Mouse (Mus musculus) urinary bladder, postnatal 14 days (tissue): ENCODE measurements at regions not wholly inside any gene's neighbourhood (a gene's known extent, or its start where the extent isn't known, plus 50 kb on each side); places are given as distances from the start of the nearest gene placed in this dataset.

Experiments used
- DNase-seq: peaks from one replicate; pipeline ENCODE4 v3.0.0; 2021; ENCODE audit warnings: low spot score

DNA sequence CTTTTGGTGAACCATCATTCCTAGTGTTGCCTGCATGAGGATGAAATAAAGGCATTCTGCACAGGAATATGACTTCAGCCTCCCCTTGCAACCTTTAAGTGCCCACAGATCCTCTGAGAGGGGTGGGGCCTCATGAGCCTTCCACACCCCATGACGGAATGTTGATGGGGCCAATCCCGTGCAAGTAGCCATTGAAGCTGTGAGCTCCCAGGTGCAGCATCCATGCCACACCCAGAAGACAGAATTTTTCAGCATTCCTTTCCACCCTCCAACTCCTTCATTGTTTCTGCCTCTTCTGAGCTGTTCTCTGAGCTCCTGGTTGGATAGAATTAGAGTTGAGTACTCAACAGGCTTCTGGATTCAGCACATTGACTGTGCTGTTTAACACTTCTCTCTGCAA is 174.6 kb upstream of the Srrm4 start:
- DNase-seq, result no peak

DNA sequence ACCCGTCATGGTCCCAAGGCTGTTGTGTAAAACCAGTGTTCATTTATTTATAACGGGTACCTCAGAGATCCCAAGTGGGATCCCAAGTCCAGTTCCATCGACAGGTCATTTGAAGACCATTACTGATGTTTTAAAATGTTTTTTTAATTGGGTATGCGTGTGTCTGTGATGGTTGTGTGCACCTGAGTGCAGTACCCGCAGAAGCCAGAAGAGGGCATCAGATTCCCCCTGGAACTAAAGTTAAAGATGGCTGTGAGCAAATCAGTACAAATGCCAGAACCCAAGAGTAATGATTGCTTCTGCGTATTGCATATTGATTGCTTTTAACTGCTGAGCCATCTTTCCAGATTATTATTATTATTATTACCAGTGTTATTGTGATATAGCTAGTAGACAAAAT is 169.7 kb upstream of the Srrm4 start:
- DNase-seq, result no peak

- DNase-seq, result no peak
Observed at GRCm38 (mm10) chr5:116758687-116759086, 167.1 kb upstream of the Srrm4 start.

DNA sequence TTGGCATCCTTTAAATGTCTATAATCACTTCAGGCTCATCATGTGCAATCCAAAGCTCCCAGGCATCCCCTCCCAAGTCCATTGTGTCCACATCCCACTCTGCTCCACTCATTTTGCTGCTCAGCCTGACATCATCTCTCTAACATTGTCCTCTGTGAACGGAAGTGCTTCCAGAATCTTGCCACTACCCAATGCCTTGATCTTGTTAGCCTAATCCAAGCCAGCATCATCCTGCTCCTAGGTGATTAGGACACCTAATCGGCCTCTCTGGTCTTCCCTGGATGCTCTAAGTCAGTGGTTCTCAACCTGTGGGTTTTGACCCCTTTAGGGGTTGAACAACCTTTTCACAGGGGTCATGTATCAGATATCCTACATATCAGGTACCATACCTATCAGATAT is 161.3 kb upstream of the Srrm4 start:
- DNase-seq, result no peak

- DNase-seq, result no peak
Observed at GRCm38 (mm10) chr5:116752096-116752495, 160.5 kb upstream of the Srrm4 start.

DNA sequence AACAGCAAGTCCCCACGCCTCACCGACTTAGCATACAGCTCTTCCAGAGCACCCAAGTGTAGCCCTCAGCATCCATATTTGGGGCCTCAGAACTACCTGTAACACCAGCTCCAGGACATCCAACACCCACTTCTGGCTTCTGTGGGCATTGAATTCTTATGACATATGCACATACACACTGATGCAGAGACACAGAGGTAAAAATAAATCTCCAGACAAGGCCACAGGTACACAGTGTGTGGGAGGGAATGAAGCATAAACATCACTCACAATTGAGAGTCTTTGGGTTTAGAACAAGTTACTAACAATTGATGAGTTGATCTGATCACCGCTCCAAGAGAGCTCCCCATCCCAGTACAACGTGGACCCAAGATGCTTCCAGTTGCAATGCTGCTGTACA is 154.2 kb upstream of the Srrm4 start:
- DNase-seq, result no peak

DNA sequence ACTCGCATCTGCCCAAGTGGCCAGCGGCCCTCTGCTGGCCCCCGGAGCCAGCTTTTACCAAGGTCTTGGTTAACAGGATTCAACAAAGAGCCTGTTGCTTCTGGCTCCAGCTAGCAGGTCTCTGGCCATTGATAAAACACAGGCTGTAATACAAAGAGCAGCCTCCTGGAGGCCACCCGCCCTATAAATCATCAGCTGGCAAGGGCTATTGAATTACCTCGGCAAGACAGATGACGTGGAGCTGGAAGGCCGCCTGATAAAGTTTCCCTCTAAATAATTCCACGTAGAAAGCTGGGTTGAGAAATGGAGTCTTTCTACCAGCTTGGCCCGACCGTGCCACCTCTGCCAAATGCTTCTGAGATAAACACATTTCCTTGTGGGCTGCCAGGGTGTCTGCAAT is 152.8 kb upstream of the Srrm4 start:
- no peak for DNase-seq

GRCm38 (mm10) chr5:116735622-116736021 is 144.0 kb upstream of the Srrm4 start:
- DNase-seq, result no peak

GRCm38 (mm10) chr5:116731509-116731908 is 139.9 kb upstream of the Srrm4 start:
- no peak for DNase-seq

DNA sequence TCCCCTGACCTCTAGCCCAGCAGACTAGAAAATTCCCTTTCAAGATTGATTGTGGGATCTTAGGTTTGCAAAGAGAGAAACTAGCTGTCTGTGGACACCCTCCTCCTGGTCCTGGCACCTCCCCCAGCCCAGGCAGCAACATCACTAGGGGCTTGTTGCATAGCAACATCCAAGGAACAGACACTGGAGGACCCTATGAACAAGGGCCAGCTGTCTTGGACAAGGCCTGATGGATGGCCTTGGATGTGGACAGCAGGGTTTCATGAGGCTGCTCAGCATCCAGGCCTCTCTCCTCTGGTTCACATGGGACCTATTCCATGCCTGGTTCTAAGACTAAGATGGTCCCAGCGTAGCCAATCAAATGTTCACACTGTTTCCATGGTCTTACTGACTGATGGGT is 127.6 kb upstream of the Srrm4 start:
- DNase-seq, result no peak

GRCm38 (mm10) chr5:116714256-116714655 is 122.6 kb upstream of the Srrm4 start:
- no peak for DNase-seq

GRCm38 (mm10) chr5:116712056-116712455 is 120.4 kb upstream of the Srrm4 start:
- DNase-seq, result no peak

DNA sequence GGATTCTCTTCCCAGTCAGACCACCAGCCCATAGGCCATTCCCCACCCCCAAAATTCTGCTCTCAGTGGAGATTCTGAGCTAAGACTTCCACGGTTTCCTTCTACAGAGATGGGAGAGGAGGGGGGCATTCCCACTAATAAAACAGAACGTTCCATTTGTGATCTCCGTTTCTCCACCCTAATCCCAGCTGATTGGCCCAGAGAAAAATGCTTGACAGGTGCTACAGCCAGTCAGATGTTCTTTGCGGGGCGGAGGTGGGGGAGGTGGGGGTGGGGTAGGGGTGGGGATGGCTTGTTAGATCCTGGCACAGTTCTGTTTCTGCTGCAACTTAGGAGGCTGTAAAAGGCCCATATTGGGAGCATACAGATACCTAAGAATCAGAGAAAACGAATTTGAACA is 116.9 kb upstream of the Srrm4 start:
- DNase-seq, result no peak

DNA sequence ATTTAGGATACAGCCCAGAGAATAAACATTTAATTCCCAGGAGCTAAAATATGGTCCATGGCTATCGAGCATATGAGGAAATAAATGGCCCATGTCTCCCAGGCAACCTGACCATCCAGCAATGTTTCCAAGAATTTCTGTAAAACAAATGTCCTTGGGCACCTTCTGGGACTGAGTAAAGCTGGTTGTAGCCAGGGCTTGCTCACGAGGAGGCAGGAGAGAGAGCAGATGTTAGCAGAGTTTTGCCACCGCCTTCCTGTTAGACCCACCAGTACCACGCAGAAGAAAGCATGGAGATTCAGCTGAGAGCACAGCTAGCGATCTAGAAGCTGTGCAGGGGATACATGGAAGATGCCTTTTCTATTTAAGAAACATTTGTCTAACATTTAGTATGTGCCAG is 70.8 kb upstream of the Srrm4 start:
- no peak for DNase-seq

- no peak for DNase-seq
Observed at GRCm38 (mm10) chr5:116661851-116662250, 70.2 kb upstream of the Srrm4 start.

GRCm38 (mm10) chr5:116654486-116655420 is 63.1 kb upstream of the Srrm4 start:
- DNase-seq, result no peak
